Mouse (Mus musculus) stomach, postnatal 0 days (tissue): ENCODE data around the gene Atp5j. TPM values are rescaled to one million over a fixed set of nuclear protein-coding genes. Genes with fewer than 3 reads are reported as not detected.

Source experiments
- ATAC-seq: fragments of 200-750 bp; cut with Nextera tagmentation; 2 replicates; pipeline ENCODE4 v1.8.0; 2017; ENCODE audit not compliant: low FRiP score, low TSS enrichment
- DNase-seq: peaks from one replicate; pipeline ENCODE4 v3.0.0-alpha.2; 2016; ENCODE audit warnings: low spot score
- H3K27ac ChIP-seq: fragments of 300-500 bp; sonication (generic); replicated peaks from 2 replicates; pipeline ENCODE4 v1.5.1; 2014; ENCODE audit warnings: mild to moderate bottlenecking, control low read depth
- H3K27me3 ChIP-seq: fragments of 300-500 bp; sonication (generic); 2 replicates; pipeline ENCODE4 v1.6.1; 2014; ENCODE audit warnings: low read length; ENCODE audit not compliant: control insufficient read depth, insufficient read depth
- H3K36me3 ChIP-seq: fragments of 300-500 bp; sonication (generic); 2 replicates; pipeline ENCODE4 v1.6.1; 2014; ENCODE audit warnings: low read length, mixed read lengths; ENCODE audit not compliant: control insufficient read depth, insufficient read depth
- H3K4me1 ChIP-seq: fragments of 300-500 bp; sonication (generic); replicated peaks from 2 replicates; pipeline ENCODE4 v1.6.1; 2014; ENCODE audit warnings: antibody characterized with exemption; ENCODE audit not compliant: control insufficient read depth, insufficient read depth
- H3K4me2 ChIP-seq: fragments of 300-500 bp; sonication (generic); replicated peaks from 2 replicates; pipeline ENCODE4 v1.6.1; 2014; ENCODE audit warnings: low read depth, mild to moderate bottlenecking, control low read depth, moderate library complexity
- H3K4me3 ChIP-seq: fragments of 300-500 bp; sonication (generic); 2 replicates; pipeline ENCODE4 v1.5.1; 2014; ENCODE audit warnings: low read depth, low read length, control low read depth
- H3K9ac ChIP-seq: fragments of 300-500 bp; sonication (generic); 2 replicates; pipeline ENCODE4 v1.6.1; 2014; ENCODE audit warnings: mild to moderate bottlenecking, low read length, control low read depth, mixed read lengths
- H3K9me3 ChIP-seq: fragments of 300-500 bp; sonication (generic); 2 replicates; pipeline ENCODE4 v1.6.1; 2016; ENCODE audit warnings: low read length; ENCODE audit not compliant: control insufficient read depth
- CTCF ChIP-seq: IDR thresholded peaks from 2 replicates; pipeline ENCODE4 v1.5.1; 2016; ENCODE audit warnings: antibody characterized with exemption, low read depth, mild to moderate bottlenecking, moderate library complexity
- EP300 ChIP-seq: optimal IDR thresholded peaks from 2 replicates; pipeline ENCODE3; 2016; ENCODE audit warnings: antibody characterized with exemption
- WGBS: fragments of 180-500 bp; shearing (Covaris S2); extraction: QIAGEN DNeasy Blood & Tissue Kit; methylation state at CpG from one replicate; pipeline ENCODE4 v1.1.7; 2014; 5-methylcytosine and 5-hydroxymethylcytosine counted together
- polyA plus RNA-seq: library from polyadenylated mRNA; unstranded; fragments of >200 nt; fragmentation: Nextera tagmentation; extraction: Ambion mirVana; gene quantifications from 2 replicates; pipeline ENCODE4 v1.2.1, GENCODE M21; 2015

Atp5j gene
- polyA plus RNA-seq, 1 experiment from 2014 or later: 984 TPM

DNA sequence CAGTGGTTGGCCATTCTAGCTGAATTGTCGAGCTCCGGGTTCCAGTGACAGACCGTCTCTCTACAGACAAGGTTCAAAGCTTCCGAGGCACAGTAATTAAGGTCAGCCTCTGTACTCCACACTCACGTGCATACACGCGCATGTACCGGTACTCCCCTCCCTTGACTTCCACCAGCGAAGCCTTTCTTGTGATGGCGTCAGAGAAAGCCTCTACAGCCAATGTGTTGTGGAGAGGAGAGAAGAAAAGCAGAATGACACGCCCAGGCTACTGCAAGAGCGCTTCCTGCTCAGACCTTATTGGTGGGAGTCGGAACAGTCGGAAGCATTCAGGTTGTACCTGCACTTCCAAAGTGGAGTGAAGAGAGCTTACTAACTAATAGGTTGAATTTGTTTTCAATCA lies 42.0 kb downstream of the Atp5j start:
- Histone ChIP-seq H3K4me1 (no peaks in the 10 kb centered on the region), H3K27me3 (no peaks in the 10 kb centered on the region), H3K27ac (no peak overlapping the region), H3K4me3 (no peak overlapping the region), H3K9me3 (no peaks in the 10 kb centered on the region), H3K9ac (no peak overlapping the region), H3K4me2 (no peak overlapping the region), H3K36me3 (no peaks in the 10 kb centered on the region)
- WGBS: 86% methylated on average over 14 of the region's 14 CpGs
- no peak for ATAC-seq
- no peak for DNase-seq
- TF ChIP-seq CTCF (no peak), EP300 (no peak)

DNA sequence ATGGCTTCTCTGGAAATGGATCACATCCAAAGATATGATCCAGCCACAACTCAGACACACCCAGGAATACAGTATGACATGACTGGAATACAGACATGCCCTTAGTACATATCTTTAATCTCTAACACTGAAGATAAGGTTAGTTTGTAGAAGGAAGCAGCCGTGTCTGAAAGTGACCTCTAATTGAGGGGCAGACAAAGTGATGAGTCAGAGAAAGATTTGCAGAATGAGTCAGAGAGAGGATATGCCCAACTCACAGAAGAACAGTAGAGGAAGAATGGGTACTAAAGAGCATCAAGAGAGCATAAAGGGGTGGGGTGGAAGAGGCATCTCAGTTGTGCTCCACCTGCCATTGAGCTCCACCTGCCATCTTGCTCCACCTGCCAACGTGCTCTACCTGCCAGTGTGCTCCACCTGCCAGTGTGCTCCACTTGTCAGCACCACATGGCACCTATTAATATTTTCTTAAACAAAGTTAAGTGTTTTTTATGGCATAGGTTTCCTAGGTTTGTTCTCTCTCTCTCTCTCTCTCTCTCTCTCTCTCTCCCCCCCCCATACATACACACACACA lies 44.7 kb downstream of the Atp5j start:
- no peak overlapping the region for H3K9ac ChIP-seq
- no peak overlapping the region for H3K4me3 ChIP-seq
- no peak overlapping the region for H3K27ac ChIP-seq
- H3K27me3 ChIP-seq: no peaks in the 10 kb centered on the region
- DNase-seq (no peak), ATAC-seq (no peak)
- no peak for TF ChIP-seq CTCF
- TF ChIP-seq EP300: no peak
- no peaks in the 10 kb centered on the region for H3K9me3 ChIP-seq
- H3K4me1 ChIP-seq: no peaks in the 10 kb centered on the region
- WGBS: 51% methylated on average over 2 of the region's 2 CpGs
- no peak overlapping the region for H3K4me2 ChIP-seq
- H3K36me3 ChIP-seq: no peaks in the 10 kb centered on the region

DNA sequence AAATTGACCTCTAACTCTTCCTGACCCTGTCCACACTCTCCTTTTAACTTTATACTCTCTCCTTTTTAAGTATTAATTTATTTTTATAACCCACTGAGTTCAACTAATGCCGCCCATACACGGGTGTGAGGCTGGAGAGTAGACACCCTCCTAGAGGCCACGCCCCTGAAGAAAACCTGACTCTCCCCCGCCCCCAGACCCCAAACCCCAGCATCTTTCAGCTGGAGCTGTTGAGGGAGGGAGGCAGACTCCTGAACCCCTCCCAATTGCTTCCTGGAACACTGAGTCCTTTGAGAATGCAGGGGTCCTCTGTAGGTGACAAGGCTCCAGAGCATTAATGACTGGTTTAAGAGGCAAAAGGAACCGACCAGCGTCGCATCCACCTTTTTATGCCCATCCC lies 50.5 kb downstream of the Atp5j start:
- no peaks in the 10 kb centered on the region for H3K9me3 ChIP-seq
- 44% methylated on average over 7 of the region's 7 CpGs for WGBS
- DNase-seq: no peak
- H3K27ac ChIP-seq: no peak overlapping the region
- no peak overlapping the region for H3K4me3 ChIP-seq
- no peak for TF ChIP-seq CTCF
- no peak for TF ChIP-seq EP300
- H3K9ac ChIP-seq: no peak overlapping the region
- no peak overlapping the region for H3K4me2 ChIP-seq
- no peaks in the 10 kb centered on the region for H3K4me1 ChIP-seq
- no peaks in the 10 kb centered on the region for H3K36me3 ChIP-seq
- H3K27me3 ChIP-seq: no peaks in the 10 kb centered on the region
- ATAC-seq: no peak

DNA sequence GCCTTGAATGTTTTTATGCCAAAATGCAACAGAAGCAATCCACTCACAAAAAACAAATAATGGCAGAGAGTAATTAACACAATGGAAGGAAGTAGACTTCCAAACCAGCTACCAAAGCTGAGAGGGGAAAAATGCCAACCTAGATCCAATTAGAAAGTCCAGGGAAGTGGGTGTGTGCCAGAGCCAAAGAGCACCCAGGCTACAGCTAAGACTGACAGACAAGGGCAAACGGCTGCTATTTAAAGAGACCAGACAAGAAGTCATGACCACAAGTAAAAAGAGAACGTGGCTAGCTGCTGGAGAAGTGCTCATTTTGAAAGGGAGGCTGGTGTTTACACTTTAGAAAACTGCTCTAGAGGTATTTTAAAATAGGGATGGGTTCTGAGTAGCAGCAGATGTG lies 52.1 kb downstream of the Atp5j start:
- no peak overlapping the region for H3K9ac ChIP-seq
- TF ChIP-seq CTCF (no peak), EP300 (no peak)
- no peaks in the 10 kb centered on the region for H3K4me1 ChIP-seq
- 32% methylated on average over 2 of the region's 2 CpGs for WGBS
- H3K4me2 ChIP-seq: no peak overlapping the region
- H3K9me3 ChIP-seq: no peaks in the 10 kb centered on the region
- no peaks in the 10 kb centered on the region for H3K27me3 ChIP-seq
- no peaks in the 10 kb centered on the region for H3K36me3 ChIP-seq
- no peak overlapping the region for H3K4me3 ChIP-seq
- DNase-seq: no peak
- no peak overlapping the region for H3K27ac ChIP-seq
- no peak for ATAC-seq

DNA sequence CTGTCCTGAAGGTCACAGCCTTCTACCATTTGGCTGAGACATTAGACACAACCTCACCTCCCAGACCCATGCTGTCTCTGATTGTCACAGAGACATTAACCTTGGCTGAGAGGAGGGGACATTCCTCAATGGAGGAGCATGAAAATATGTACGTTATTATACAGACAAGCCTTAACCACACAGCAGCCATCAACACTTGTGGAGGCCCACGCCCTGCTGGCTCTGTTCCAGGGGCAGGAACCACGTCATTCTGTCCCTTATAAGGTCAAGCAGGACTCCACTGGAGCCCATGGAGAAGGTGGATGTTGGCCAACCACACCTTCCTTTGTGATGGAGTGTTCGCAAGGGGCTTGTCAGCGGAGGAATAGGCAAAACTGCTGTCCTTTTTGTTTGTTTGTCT lies 55.7 kb downstream of the Atp5j start:
- no peaks in the 10 kb centered on the region for H3K27me3 ChIP-seq
- H3K4me3 ChIP-seq: no peak overlapping the region
- WGBS: 60% methylated on average over 5 of the region's 5 CpGs
- no peak overlapping the region for H3K27ac ChIP-seq
- no peak for DNase-seq
- no peak for ATAC-seq
- no peaks in the 10 kb centered on the region for H3K36me3 ChIP-seq
- TF ChIP-seq EP300: no peak
- no peak for TF ChIP-seq CTCF
- no peaks in the 10 kb centered on the region for H3K4me1 ChIP-seq
- no peak overlapping the region for H3K4me2 ChIP-seq
- H3K9ac ChIP-seq: no peak overlapping the region
- H3K9me3 ChIP-seq: no peaks in the 10 kb centered on the region

DNA sequence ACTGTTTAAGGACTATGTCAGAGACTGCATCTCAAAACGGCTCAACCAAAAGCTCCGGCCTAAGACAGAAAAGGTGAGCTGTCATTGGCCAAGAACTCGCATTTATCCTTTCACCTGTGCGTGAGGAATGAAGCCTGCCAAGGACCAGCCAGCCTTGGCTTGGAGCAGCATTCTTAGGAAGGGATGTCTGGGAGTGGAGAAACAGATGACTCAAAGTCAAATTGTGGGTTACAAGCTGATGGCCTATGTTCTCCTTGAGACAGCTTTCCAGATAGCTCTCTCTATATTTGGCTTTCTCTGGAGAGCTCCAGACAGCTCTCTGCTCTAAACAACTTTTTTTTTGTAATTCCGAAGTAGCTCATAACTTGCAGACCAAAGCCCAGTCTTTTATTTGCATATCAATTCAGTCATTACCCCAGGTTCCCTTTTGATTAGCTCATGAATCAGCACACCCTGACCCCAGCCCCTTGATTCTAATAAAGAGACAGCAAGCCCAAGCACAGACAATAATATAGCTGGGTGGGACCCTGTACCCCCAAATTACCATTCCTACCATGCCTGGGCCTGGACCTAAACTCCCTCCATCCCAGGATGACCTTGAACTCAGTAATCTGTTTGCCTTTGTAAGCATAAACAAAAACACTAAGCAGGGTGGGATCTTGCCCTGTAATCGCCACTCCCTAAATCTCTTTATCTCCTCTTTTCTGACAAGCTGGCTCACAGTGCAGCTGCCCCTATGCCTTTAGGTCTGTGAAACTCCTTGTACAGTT lies 56.4 kb downstream of the Atp5j start:
- Histone ChIP-seq H3K4me1 (no peaks in the 10 kb centered on the region), H3K9me3 (no peaks in the 10 kb centered on the region), H3K27me3 (no peaks in the 10 kb centered on the region), H3K4me3 (no peak overlapping the region), H3K4me2 (no peak overlapping the region), H3K27ac (no peak overlapping the region), H3K36me3 (no peaks in the 10 kb centered on the region), H3K9ac (no peak overlapping the region)
- TF ChIP-seq EP300: no peak
- DNase-seq (no peak), ATAC-seq (no peak)
- 86% methylated on average over 6 of the region's 6 CpGs for WGBS
